Mouse (Mus musculus): ENCODE measurements around the gene Rad9b. TPM values are rescaled to one million over a fixed set of nuclear protein-coding genes. Genes with fewer than 3 reads are reported as not detected.

Gene Rad9b
- 7.4 and 10.7 TPM in 2 replicates for polyA plus RNA-seq (2014; fragmentation: Nextera tagmentation; extraction: Ambion mirVana)

DNA sequence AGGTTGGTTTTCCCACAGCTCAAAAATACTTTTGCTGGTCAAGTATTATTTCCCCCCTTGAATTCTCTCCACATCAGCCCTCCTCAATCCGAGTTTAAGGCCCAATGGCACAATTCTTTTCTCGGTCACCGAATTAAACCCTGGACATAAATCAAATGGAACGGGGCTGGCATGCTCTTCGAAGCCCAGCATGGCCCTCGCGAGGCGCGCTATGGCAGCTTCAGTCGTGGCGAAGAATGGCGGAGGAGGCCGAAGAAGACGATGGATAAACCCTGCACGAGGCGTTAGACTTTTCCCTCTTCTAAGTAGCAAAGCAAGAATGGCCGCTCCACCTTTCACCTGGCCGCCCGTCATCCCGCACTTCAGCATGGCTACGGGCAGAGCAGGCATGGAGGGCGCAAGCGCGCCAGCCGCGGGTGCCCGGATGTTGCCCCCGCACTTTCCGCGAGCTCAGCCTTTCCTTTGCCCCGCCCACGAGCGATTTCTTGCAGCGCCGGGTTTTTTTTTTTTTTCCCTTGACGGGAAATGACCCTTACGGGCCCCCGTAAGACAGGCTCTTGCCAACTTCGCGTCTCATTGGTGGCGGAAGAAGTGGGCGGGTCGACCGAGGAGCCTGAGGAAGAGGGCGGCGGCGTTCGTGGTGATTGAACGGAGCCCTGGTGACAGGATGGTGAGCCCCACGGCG lies at the start of gene Rad9b, which contains the start of gene Vps29:
Gene Rad9b, minus strand, starts transcription at position 427 of the 685 bp plus-strand sequence.
Gene Vps29, plus strand, starts transcription at position 563 of the 685 bp plus-strand sequence.
- Histone ChIP-seq H3K9me3 (ENCODE audit: control insufficient read depth, low read length) (no peaks in the 10 kb centered on the region), H3K4me2 (replicated peaks; ENCODE audit: low read depth, low read length) (peak within 1 kb of the TSS; percentile 76), H3K9ac (ENCODE audit: low read depth, low read length) (peak within 1 kb of the TSS; percentile 85), H3K27me3 (ENCODE audit: control insufficient read depth, insufficient read depth, low read length) (no peaks in the 10 kb centered on the region), H3K4me3 (ENCODE audit: low read depth, low read length) (peak within 1 kb of the TSS; percentile 72), H3K27ac (ENCODE audit: low read depth, low read length) (peak within 1 kb of the TSS; percentile 72), H3K4me1 (replicated peaks; ENCODE audit: control insufficient read depth, insufficient read depth, low read length) (no peaks in the 10 kb centered on the region), H3K36me3 (ENCODE audit: control insufficient read depth, insufficient read depth, low read length) (no peaks in the 10 kb centered on the region)
- WGBS: 3% methylated on average over 50 of the region's 51 CpGs
- ATAC-seq (ENCODE audit: low FRiP score) (peak; percentile 90), DNase-seq (ENCODE audit: low spot score) (peak; percentile 100)

DNA sequence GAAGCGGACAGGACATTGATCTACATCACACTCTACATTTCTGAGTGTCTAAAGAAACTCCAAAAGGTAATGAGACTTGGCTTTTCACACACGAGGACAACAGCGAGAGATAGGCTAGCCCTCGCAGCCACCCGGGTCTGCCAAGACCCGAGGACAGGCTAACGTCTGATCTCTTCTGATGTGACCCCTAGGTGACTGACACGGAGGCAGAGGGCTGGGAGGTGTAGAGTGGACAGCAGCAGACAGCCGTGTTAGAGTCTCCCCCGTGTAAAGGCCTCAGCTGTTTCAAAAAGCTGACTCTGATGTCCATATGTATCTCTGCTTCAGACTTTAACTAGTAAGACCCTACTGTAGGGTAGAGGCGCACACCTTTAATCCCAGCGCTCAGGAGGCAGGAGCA lies 49.3 kb upstream of the Rad9b start:
- 93% methylated on average over 12 of the region's 12 CpGs for WGBS
- Histone ChIP-seq H3K27me3 (ENCODE audit: control insufficient read depth, insufficient read depth, low read length) (no peaks in the 10 kb centered on the region), H3K9ac (ENCODE audit: low read depth, low read length) (no peak overlapping the region), H3K4me2 (replicated peaks; ENCODE audit: low read depth, low read length) (no peak overlapping the region), H3K36me3 (ENCODE audit: control insufficient read depth, insufficient read depth, low read length) (peaks cover 12% of the 10 kb centered on the region), H3K4me3 (ENCODE audit: low read depth, low read length) (no peak overlapping the region), H3K27ac (ENCODE audit: low read depth, low read length) (no peak overlapping the region), H3K4me1 (replicated peaks; ENCODE audit: control insufficient read depth, insufficient read depth, low read length) (no peaks in the 10 kb centered on the region), H3K9me3 (ENCODE audit: control insufficient read depth, low read length) (no peaks in the 10 kb centered on the region)
- DNase-seq (ENCODE audit: low spot score) (no peak), ATAC-seq (ENCODE audit: low FRiP score) (no peak)

DNA sequence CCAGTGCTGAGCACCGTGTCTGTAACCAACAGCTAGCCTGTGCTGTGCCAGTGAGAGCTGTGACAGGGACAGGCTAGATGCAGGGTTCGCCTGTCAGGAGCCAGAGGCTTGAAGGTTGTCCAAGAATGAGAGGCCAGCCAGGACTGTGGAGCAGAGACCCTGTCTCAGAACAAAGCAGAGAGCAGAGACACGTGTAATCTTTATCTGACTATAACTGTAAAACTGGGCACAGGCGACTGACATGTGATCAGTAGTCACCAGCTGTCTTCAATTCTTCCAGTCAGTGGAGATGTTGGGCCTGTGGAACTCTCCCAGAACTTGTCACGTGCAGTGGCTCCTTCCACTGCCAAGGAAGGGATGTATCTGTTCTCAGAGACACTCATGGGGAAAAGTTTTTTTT lies 48.7 kb upstream of the Rad9b start:
- ATAC-seq (ENCODE audit: low FRiP score): no peak
- peaks cover 12% of the 10 kb centered on the region for H3K36me3 ChIP-seq (ENCODE audit: control insufficient read depth, insufficient read depth, low read length)
- 90% methylated on average over 5 of the region's 5 CpGs for WGBS

DNA sequence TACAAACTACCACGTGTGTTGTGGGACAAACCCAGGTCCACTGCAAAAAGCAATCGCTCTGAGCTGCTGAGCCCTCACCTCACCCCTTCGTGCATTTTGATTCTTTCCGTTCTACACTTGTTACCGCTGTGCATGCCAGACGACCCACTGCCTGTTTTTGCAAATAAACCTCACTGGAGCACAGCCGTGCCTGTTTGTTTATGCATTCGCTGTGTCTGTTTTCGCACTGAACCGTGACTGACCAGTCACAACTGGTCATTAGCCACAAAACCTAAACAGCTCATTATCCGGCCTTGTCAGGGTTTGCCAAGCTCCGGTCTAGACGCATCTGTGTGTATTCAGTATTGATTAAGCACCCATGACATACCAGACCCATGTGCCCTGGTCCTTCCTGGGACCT lies 48.1 kb upstream of the Rad9b start:
- 86% methylated on average over 13 of the region's 13 CpGs for WGBS

More for the DNA sequence above, 48.7 kb upstream of the Rad9b start:
- Histone ChIP-seq H3K27ac (ENCODE audit: low read depth, low read length) (no peak overlapping the region), H3K9ac (ENCODE audit: low read depth, low read length) (no peak overlapping the region), H3K4me1 (replicated peaks; ENCODE audit: control insufficient read depth, insufficient read depth, low read length) (no peaks in the 10 kb centered on the region), H3K9me3 (ENCODE audit: control insufficient read depth, low read length) (no peaks in the 10 kb centered on the region), H3K4me2 (replicated peaks; ENCODE audit: low read depth, low read length) (no peak overlapping the region), H3K27me3 (ENCODE audit: control insufficient read depth, insufficient read depth, low read length) (no peaks in the 10 kb centered on the region), H3K4me3 (ENCODE audit: low read depth, low read length) (no peak overlapping the region)
- DNase-seq (ENCODE audit: low spot score): no peak

DNA sequence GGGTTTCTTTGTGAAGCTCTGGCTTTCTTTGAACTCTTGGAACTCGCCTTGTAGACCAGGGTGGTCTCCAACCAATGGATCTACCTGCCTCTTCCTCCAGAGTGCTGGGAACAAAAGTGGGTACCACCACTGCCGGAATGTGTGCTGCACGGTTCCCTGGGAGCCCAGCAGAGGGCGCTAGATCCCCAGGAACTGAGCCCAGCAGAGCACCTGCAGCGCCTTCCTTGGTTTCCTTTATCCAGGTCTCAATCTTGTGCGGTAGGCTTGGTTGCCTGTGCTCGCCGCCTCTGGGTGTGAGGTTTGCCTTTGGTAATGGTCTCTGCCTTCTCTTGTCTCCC lies 47.2 kb upstream of the Rad9b start:
- Histone ChIP-seq H3K4me1 (replicated peaks; ENCODE audit: control insufficient read depth, insufficient read depth, low read length) (no peaks in the 10 kb centered on the region), H3K4me3 (ENCODE audit: low read depth, low read length) (no peak overlapping the region), H3K9me3 (ENCODE audit: control insufficient read depth, low read length) (no peaks in the 10 kb centered on the region), H3K4me2 (replicated peaks; ENCODE audit: low read depth, low read length) (no peak overlapping the region), H3K36me3 (ENCODE audit: control insufficient read depth, insufficient read depth, low read length) (peaks cover 8% of the 10 kb centered on the region), H3K27me3 (ENCODE audit: control insufficient read depth, insufficient read depth, low read length) (no peaks in the 10 kb centered on the region), H3K9ac (ENCODE audit: low read depth, low read length) (no peak overlapping the region), H3K27ac (ENCODE audit: low read depth, low read length) (no peak overlapping the region)
- 24% methylated on average over 8 of the region's 8 CpGs for WGBS
- ATAC-seq (ENCODE audit: low FRiP score) (no peak), DNase-seq (ENCODE audit: low spot score) (peak; percentile 77)

More for the DNA sequence above, 48.1 kb upstream of the Rad9b start:
- Histone ChIP-seq H3K4me1 (replicated peaks; ENCODE audit: control insufficient read depth, insufficient read depth, low read length) (no peaks in the 10 kb centered on the region), H3K36me3 (ENCODE audit: control insufficient read depth, insufficient read depth, low read length) (peaks cover 12% of the 10 kb centered on the region), H3K27me3 (ENCODE audit: control insufficient read depth, insufficient read depth, low read length) (no peaks in the 10 kb centered on the region), H3K9ac (ENCODE audit: low read depth, low read length) (no peak overlapping the region), H3K27ac (ENCODE audit: low read depth, low read length) (no peak overlapping the region), H3K9me3 (ENCODE audit: control insufficient read depth, low read length) (no peaks in the 10 kb centered on the region), H3K4me2 (replicated peaks; ENCODE audit: low read depth, low read length) (no peak overlapping the region), H3K4me3 (ENCODE audit: low read depth, low read length) (no peak overlapping the region)
- ATAC-seq (ENCODE audit: low FRiP score) (no peak), DNase-seq (ENCODE audit: low spot score) (no peak)

DNA sequence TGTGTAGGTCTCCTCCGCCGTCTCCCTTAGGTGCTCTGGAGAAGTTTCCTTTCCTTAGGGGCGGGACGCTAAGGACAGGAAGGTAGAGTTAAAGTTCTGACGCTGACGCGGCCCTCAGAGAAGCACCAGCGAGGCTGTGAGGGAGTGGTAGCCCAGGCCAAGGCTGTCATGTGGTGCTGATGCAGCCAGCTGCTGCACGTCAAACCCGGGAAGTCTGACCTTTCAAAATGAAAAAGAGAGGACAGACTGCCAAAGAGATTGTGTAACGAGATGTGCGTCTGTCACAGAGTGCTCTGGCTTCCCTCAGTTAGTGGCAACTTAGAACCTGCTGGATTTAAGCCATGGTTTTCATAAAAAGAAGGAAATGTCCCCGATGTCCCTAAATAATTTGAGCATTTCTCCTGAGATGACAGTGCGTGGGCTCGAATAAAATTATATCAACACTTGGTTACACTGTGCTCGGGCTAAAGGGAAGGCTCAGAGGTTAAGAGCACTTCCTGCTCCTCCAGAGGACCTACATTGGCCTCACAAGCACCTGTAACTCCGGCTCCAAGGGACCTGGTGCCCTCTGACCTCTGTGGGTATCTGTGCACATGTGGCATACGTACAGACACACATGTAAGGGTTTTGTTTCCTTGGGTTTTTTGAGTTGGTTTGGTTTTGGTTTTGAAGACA lies 46.7 kb upstream of the Rad9b start:
- DNase-seq (ENCODE audit: low spot score) (no peak), ATAC-seq (ENCODE audit: low FRiP score) (no peak)
- no peak overlapping the region for H3K9ac ChIP-seq (ENCODE audit: low read depth, low read length)
- H3K36me3 ChIP-seq (ENCODE audit: control insufficient read depth, insufficient read depth, low read length): peaks cover 6% of the 10 kb centered on the region
- no peaks in the 10 kb centered on the region for H3K4me1 ChIP-seq (replicated peaks; ENCODE audit: control insufficient read depth, insufficient read depth, low read length)
- no peaks in the 10 kb centered on the region for H3K9me3 ChIP-seq (ENCODE audit: control insufficient read depth, low read length)
- WGBS: 86% methylated on average over 18 of the region's 18 CpGs
- no peak overlapping the region for H3K27ac ChIP-seq (ENCODE audit: low read depth, low read length)
- H3K4me2 ChIP-seq (replicated peaks; ENCODE audit: low read depth, low read length): no peak overlapping the region
- no peaks in the 10 kb centered on the region for H3K27me3 ChIP-seq (ENCODE audit: control insufficient read depth, insufficient read depth, low read length)
- no peak overlapping the region for H3K4me3 ChIP-seq (ENCODE audit: low read depth, low read length)

DNA sequence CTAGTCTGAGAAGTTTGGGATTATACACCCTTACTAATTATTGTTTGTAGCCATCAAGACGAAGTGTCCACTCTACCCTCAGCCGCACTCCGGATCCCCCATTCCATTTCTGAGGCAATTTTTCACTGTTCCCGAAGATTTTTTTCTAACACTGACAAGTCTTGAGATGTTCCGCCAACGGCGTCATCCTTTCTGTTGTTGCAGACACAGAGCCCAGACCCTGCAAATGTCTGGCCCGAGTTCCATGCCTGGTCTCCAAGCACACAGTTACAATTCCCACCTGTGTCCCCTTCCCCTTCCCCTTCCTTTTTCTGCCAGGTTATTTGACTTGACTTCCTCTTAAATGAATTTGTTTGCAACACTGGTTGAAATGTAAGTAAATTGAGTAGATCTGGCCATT lies 45.8 kb upstream of the Rad9b start:
- Histone ChIP-seq H3K27ac (ENCODE audit: low read depth, low read length) (no peak overlapping the region), H3K4me2 (replicated peaks; ENCODE audit: low read depth, low read length) (no peak overlapping the region), H3K9me3 (ENCODE audit: control insufficient read depth, low read length) (no peaks in the 10 kb centered on the region), H3K4me1 (replicated peaks; ENCODE audit: control insufficient read depth, insufficient read depth, low read length) (no peaks in the 10 kb centered on the region), H3K9ac (ENCODE audit: low read depth, low read length) (no peak overlapping the region), H3K4me3 (ENCODE audit: low read depth, low read length) (no peak overlapping the region), H3K36me3 (ENCODE audit: control insufficient read depth, insufficient read depth, low read length) (peaks cover 6% of the 10 kb centered on the region), H3K27me3 (ENCODE audit: control insufficient read depth, insufficient read depth, low read length) (no peaks in the 10 kb centered on the region)
- DNase-seq (ENCODE audit: low spot score) (no peak), ATAC-seq (ENCODE audit: low FRiP score) (no peak)
- 94% methylated on average over 8 of the region's 8 CpGs for WGBS

DNA sequence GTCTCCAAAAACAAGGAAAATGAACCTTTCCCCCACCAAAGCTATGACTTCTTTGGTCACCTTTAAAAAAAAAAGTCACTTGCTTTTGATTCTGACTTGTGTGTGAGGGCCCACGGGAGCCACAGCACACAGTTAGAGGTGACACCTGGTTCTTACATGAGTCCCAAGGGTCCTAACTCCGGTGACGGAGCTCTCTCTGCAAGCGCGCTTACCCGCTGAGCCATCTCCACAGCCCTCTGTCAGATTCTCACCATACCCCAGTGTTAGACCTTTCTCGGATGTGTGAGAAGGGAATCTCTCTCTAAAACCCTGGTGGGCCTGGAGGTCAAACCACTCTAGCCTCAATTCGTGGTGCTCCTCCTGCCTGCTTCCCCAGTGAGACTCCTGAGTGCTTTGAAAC lies 43.5 kb upstream of the Rad9b start:
- H3K36me3 ChIP-seq (ENCODE audit: control insufficient read depth, insufficient read depth, low read length): peaks cover 2% of the 10 kb centered on the region; the same call in 1 of the 2 replicates
- 91% methylated on average over 8 of the region's 8 CpGs for WGBS
- no peak for ATAC-seq (ENCODE audit: low FRiP score)

DNA sequence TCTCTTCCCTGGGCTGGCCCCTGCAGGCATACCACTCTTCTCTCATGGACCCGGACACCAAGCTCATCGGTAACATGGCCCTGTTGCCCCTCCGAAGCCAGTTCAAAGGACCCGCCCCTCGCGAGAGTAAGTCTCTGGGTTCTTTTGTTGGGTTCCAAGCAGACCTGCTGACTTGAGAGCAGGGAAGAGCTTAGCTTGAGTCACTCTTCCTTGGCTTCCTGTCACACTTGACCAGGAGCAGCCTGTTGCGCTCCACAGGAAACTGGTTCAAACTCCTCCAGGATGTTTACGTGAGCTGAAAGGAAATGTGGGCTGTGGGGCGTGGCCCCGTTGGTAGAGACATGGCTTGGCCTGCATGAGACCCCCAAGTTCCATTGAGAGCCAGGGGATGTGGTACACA lies 42.8 kb upstream of the Rad9b start:
- H3K4me3 ChIP-seq (ENCODE audit: low read depth, low read length): no peak overlapping the region
- H3K27me3 ChIP-seq (ENCODE audit: control insufficient read depth, insufficient read depth, low read length): no peaks in the 10 kb centered on the region
- no peak overlapping the region for H3K27ac ChIP-seq (ENCODE audit: low read depth, low read length)
- DNase-seq (ENCODE audit: low spot score): no peak
- H3K4me2 ChIP-seq (replicated peaks; ENCODE audit: low read depth, low read length): no peak overlapping the region
- H3K9me3 ChIP-seq (ENCODE audit: control insufficient read depth, low read length): no peaks in the 10 kb centered on the region
- 89% methylated on average over 10 of the region's 10 CpGs for WGBS
- H3K4me1 ChIP-seq (replicated peaks; ENCODE audit: control insufficient read depth, insufficient read depth, low read length): peaks cover 4% of the 10 kb centered on the region; the same call in 1 of the 2 replicates
- no peak for ATAC-seq (ENCODE audit: low FRiP score)
- H3K36me3 ChIP-seq (ENCODE audit: control insufficient read depth, insufficient read depth, low read length): no peaks in the 10 kb centered on the region
- no peak overlapping the region for H3K9ac ChIP-seq (ENCODE audit: low read depth, low read length)

More for the DNA sequence above, 43.5 kb upstream of the Rad9b start:
- H3K9me3 ChIP-seq (ENCODE audit: control insufficient read depth, low read length): no peaks in the 10 kb centered on the region
- DNase-seq (ENCODE audit: low spot score): no peak
- H3K4me2 ChIP-seq (replicated peaks; ENCODE audit: low read depth, low read length): no peak overlapping the region
- peaks cover 3% of the 10 kb centered on the region; the same call in 1 of the 2 replicates for H3K4me1 ChIP-seq (replicated peaks; ENCODE audit: control insufficient read depth, insufficient read depth, low read length)
- H3K27ac ChIP-seq (ENCODE audit: low read depth, low read length): no peak overlapping the region
- no peak overlapping the region for H3K9ac ChIP-seq (ENCODE audit: low read depth, low read length)
- H3K4me3 ChIP-seq (ENCODE audit: low read depth, low read length): no peak overlapping the region
- H3K27me3 ChIP-seq (ENCODE audit: control insufficient read depth, insufficient read depth, low read length): no peaks in the 10 kb centered on the region
